9 mouse cellular contexts compared by ENCODE assay signal in genomic region chr11:61193392-61193791, GRCm38 (mm10). TPM values are rescaled to one million over a fixed set of nuclear protein-coding genes. Genes with fewer than 3 reads are reported as not detected.
A peak's percentile ranks its signal among the peaks of the same experiment; 100 is the strongest.
DNase-seq lines count a peak whose midpoint lies in the region; ATAC-seq and TF ChIP-seq lines count a peak whose summit lies in the region.
"Had no signal": no experiment of that assay in that cellular context is flagged by ENCODE, and none has a peak within 500 bp of the region (broad histone marks: within the 10 kb centered on the region; RNA-seq: fewer than 3 reads in every experiment).

No protein-coding gene starts in this region.

- no peaks in the 10 kb centered on the region for H3K4me1 ChIP-seq in bone marrow macrophage, adult 2 months (ENCODE audit: control insufficient read depth, insufficient read depth, low read length)

- TF ChIP-seq CTCF in bone marrow macrophage, adult 2 months (IDR thresholded peaks at IDR 0.05; ENCODE audit: low read depth, low read length) = peak; percentile 73

- peak; percentile 57 for DNase-seq in MEL-GATA-1-ER (ENCODE audit: extremely low read depth, low read depth)
- peak; percentile 73 for DNase-seq in layer of hippocampus, adult 9-10 months (ENCODE audit: low spot score)
- peak; percentile 92 for DNase-seq in lung, postnatal 36 days
- DNase-seq in right cerebral cortex, postnatal 36 days (ENCODE audit: low spot score in 2 of 2) = peak; percentile 56 to 62
- DNase-seq in urinary bladder, postnatal 4 days (ENCODE audit: low spot score in 2 of 2) = peak; percentile 71 to 84

- TF ChIP-seq POLR2A in bone marrow macrophage, adult 2 months (IDR thresholded peaks at IDR 0.05; ENCODE audit: borderline replicate concordance, low read depth, low read length) = no peak

- ATAC-seq in erythroblast, adult 5-6 weeks (replicated peaks; ENCODE audit: low FRiP score, poor library complexity, severe bottlenecking) = peak; percentile 78
- peak; percentile 80 to 91 for ATAC-seq in hematopoietic stem cell, adult 5-6 weeks (replicated peaks in 1 of 2; ENCODE audit: insufficient read depth in 1 of 2, low FRiP score in 2 of 2, low TSS enrichment in 1 of 2, low read depth in 1 of 2, poor library complexity in 2 of 2, severe bottlenecking in 2 of 2)

- H3K27ac ChIP-seq in bone marrow macrophage, adult 2 months (ENCODE audit: insufficient read depth, low read depth, low read length) = no peak overlapping the region
- H3K27ac ChIP-seq: macrophage had no signal

- H3K4me3 ChIP-seq in bone marrow macrophage, adult 2 months (ENCODE audit: insufficient read depth, low read length) = no peak overlapping the region

RNA-seq across cellular contexts. Expression of gene Aldh3a1, which starts 13.9 kb away (rescaled TPM):
- polyA plus RNA-seq in bone marrow macrophage, adult 2 months (2012; ENCODE audit: insufficient read depth, insufficient read length, missing spikeins) = not detected in 2 replicates
- total RNA-seq in erythroblast, adult 5-6 weeks (2015; ENCODE audit: low replicate concordance) = not detected in 2 replicates
- total RNA-seq in erythroblast, adult 5-6 weeks (2017; ENCODE audit: low replicate concordance) = not detected in 2 replicates
- total RNA-seq in hematopoietic stem cell, adult 5-6 weeks (2017) = not detected in 2 replicates
- polyA plus RNA-seq: macrophage had no signal

RNA-seq across cellular contexts. Expression of gene Usp22, which starts 18.5 kb away (rescaled TPM):
- 23.5 and 28.1 TPM in 2 replicates for polyA plus RNA-seq in bone marrow macrophage, adult 2 months (2012; ENCODE audit: insufficient read depth, insufficient read length, missing spikeins)
- 6.5 and 7.7 TPM in 2 replicates for total RNA-seq in erythroblast, adult 5-6 weeks (2015; ENCODE audit: low replicate concordance)
- 14.6 and 18.0 TPM in 2 replicates for total RNA-seq in erythroblast, adult 5-6 weeks (2017; ENCODE audit: low replicate concordance)
- 97.9 and 121 TPM in 2 replicates for total RNA-seq in hematopoietic stem cell, adult 5-6 weeks (2017)
